Mouse (Mus musculus) splenic B cell, adult 2 months (primary cell): ENCODE results near the gene Tm9sf4.
A peak's percentile ranks its signal among the peaks of the same experiment; 100 is the strongest.

Experiments used
- DNase-seq: peaks from one replicate; pipeline ENCODE4 v3.0.0-alpha.2; 2011; ENCODE audit warnings: low read depth, low spot score
- H3K27me3 ChIP-seq: 2 replicates; pipeline ENCODE4 v1.6.1; 2012; ENCODE audit warnings: mild to moderate bottlenecking, low read length, moderate library complexity, mixed read lengths; ENCODE audit not compliant: control insufficient read depth, poor library complexity, insufficient read depth, severe bottlenecking
- H3K36me3 ChIP-seq: 2 replicates; pipeline ENCODE4 v1.6.1; 2012; ENCODE audit warnings: mild to moderate bottlenecking, low read length, moderate library complexity, mixed read lengths; ENCODE audit not compliant: control insufficient read depth, poor library complexity, insufficient read depth, severe bottlenecking

The Tm9sf4 gene

DNA sequence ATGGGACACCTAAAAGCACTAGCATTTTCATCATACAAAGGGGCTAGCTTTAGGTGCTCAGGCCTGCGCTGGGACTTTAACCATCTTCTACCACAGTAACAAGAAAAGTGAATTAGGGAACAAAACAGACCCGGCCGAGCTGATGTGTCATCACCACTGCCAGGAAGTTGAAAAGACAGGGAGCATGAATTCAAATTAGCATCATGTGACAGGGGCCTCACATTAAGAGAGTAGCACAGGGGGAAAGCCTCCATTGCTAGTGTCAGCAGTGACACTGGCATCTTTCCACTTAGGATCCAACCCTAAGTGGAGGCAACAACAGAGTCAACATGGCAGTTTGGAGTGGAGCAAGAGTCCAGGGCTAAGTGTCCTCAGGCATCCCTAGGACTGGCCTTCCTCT, 13.9 kb upstream of the Tm9sf4 start:
- Histone ChIP-seq H3K27me3 (no peaks in the 10 kb centered on the region), H3K36me3 (peaks cover 31% of the 10 kb centered on the region)
- no peak for DNase-seq

DNA sequence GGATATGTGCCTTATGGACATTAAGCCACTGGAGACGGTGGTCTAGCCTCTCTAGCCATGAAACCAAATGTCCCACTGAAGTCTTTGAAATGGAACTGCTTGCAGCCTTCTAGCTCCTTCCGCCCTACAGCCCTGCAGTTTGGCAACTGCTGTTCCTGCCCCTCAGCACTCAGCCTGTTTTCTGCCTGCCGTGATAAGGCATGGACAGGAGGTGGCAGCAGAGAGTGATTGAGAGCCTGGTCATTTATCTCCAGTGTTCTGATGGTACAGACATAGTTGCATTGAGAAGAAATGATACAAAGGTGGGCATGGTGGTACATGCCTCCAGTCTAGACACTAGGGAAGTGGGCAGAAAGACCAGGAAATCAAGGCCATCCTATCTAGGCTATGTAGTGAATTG, 13.4 kb upstream of the Tm9sf4 start:
- H3K36me3 ChIP-seq, result peaks cover 31% of the 10 kb centered on the region

DNA sequence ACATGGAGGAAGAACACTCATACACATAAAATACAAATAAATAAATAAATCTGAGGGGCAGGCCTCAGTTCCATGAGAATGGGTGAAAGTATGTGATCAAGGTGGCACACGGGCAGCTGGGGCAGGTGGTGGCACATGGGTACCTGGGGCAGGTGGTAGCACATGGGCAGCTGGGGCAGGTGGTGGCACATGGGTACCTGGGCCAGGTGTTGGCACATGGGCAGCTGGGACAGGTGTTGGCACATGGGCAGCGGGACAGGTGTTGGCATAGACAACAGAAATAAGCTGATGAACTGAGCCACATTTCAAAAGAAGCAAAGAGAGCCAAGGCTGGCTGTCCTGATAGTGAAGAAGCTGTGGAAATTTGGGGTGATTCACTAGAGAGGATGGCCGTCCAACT, 11.4 kb upstream of the Tm9sf4 start:
- no peaks in the 10 kb centered on the region for H3K27me3 ChIP-seq
- no peak for DNase-seq
- H3K36me3 ChIP-seq, result peaks cover 28% of the 10 kb centered on the region

More for the DNA sequence above, 13.4 kb upstream of the Tm9sf4 start:
- no peaks in the 10 kb centered on the region for H3K27me3 ChIP-seq
- peak; percentile 76 for DNase-seq

DNA sequence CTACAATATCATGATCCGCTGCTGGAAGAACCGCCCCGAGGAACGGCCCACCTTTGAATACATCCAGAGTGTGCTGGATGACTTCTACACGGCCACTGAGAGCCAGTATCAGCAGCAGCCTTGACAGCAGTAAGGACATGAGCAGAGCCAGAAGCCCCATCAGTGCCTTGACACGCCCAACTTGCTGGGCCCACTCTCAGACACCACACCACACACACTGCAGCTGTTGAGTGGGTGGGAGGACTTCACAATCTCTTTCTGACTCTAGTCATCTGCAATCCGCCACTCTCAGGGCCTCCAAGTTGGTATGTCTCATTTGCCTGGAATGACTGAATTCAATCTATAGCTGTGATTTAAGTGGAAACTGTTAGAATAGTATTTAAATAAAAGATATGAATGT, 10.1 kb upstream of the Tm9sf4 start:
- peaks cover 24% of the 10 kb centered on the region for H3K36me3 ChIP-seq
- no peak for DNase-seq
- no peaks in the 10 kb centered on the region for H3K27me3 ChIP-seq

DNA sequence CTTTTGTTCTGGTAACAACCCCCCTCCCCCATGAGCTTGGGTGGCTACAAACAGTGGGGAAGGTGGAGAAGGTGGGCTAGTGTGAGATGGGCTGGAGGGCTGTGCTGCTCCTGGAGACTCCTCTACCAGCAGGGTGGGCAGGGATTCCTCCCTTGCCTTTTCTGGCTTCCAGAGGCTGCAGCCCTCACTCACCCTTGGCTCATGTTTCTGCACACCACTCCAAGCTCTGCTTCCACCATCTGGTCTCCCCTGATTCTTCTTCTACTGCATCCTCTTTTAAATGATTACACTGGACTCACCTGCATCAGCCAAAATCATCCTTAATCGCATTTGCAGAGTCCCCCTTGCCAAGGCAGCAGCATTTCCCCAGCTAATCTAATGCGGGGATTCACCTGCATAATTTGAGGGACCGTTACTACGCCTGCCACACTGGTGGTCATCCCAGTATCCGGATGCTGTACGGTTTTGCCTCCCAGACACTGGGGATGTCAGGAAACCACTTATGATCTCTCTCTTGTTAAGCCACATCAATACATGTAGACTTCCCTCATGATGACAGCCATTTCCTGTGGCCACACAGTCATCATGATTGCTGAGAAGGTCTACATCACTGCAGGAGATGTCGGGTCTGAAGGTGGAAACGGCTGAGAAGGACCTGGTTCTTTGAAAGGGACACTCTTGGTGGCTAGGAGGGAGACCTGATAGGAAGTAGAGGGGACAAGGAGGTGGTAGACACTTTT, 9.0 kb upstream of the Tm9sf4 start:
- no peaks in the 10 kb centered on the region for H3K27me3 ChIP-seq
- no peak for DNase-seq
- peaks cover 20% of the 10 kb centered on the region for H3K36me3 ChIP-seq

DNA sequence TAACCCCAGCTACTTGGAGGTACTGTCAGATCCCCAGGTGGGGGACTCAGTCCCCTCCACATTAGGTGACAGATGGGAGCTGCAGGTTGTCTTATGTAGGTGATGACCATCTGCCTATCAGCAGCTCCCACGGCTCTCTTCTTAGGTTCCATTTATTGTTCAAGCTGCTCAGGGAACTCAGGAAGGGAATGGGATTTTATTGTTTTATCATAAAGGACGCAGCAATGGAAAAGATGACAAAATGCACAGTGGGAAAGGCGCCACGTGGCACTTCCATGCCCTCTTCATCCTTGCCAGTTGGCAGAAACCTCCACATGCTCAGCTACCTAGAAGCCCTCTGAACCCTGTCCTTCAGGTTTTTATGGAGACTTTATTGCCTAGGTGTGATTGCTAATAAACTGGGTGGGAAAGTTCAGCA, 8.1 kb upstream of the Tm9sf4 start:
- Histone ChIP-seq H3K36me3 (peaks cover 20% of the 10 kb centered on the region), H3K27me3 (no peaks in the 10 kb centered on the region)
- DNase-seq, result no peak

DNA sequence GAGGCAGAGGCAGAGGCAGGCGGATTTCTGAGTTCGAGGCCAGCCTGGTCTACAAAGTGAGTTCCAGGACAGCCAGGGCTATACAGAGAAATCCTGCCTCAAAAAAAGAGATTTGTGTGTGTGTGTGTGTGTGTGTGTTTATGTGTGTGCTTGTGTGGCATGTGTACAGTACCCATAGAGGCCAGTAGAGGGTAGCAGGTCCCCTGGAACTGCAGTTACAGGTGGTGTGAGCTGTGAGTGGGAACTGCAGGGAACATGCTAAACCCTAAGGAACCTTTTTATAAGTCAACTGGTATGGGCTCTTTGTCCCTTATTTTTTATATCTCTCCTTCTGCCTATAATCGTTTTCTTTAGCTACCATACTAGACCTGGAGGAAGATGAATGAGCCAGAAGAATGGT, 3.8 kb upstream of the Tm9sf4 start:
- peaks cover 3% of the 10 kb centered on the region; the same call in 1 of the 2 replicates for H3K36me3 ChIP-seq
- no peaks in the 10 kb centered on the region for H3K27me3 ChIP-seq
- peak; percentile 37 for DNase-seq

DNA sequence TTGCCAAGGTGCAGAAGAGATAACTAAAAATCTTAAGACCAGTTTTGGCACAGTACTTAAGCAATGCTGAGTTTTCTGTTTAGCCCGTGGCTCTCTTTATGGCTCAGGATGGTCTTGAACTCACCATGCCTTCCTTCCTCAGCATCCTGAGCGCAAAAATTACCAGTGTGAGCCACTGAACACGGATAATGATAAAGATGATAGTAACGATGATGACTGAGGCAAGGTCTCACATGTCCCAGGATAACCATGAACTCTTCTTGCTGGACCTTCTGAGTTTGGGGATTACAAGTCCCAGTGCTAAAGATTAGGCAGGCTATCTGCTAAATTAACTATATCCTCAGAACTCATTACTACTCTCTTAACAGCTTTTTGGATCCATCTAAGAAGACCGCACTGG, 970 bp upstream of the Tm9sf4 start:
- no peaks in the 10 kb centered on the region for H3K36me3 ChIP-seq
- H3K27me3 ChIP-seq, result no peaks in the 10 kb centered on the region
- DNase-seq, result no peak

DNA sequence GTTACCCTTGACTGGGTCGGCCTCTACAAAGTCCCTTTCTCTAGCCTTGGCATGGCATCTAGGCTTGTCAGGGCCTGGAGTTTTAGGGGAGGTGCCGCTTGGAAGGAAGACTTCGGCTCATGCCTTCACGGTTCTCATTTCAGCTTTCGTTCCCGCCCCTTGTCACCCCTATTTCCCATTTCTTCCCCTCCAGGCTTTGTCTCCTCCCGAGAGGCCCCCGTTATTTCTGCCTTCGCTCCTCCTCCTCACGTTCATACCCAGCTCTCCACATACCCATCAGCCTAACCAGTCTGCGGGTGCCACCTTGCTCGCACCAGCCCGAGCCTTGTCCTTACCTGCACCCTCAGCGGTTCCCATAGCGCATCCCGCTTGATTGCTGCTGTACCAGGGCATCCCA, 579 bp downstream of the Tm9sf4 start:
- Histone ChIP-seq H3K27me3 (no peaks in the 10 kb centered on the region), H3K36me3 (no peaks in the 10 kb centered on the region)
- DNase-seq, result no peak

DNA sequence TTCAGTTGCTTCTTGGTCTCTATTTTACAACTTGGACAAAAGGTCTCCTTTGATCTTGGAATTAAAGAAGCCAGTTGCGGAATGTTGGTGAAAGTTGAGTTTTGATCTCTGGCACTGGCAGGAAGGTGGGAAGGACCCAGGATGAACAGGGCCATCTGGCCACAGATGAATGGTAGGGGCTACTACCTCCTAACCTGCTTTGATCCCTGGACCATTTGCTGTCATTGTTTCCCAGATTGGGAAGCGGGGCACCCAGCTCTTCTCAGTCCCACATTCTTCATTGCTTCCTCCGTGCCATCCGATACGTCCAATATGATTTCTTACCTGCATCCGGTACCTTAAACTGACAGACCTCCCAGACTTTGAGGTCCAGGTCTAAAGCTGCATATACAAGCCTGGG, 6.0 kb downstream of the Tm9sf4 start:
- no peaks in the 10 kb centered on the region for H3K27me3 ChIP-seq
- H3K36me3 ChIP-seq, result peaks cover 2% of the 10 kb centered on the region
- DNase-seq, result no peak

DNA sequence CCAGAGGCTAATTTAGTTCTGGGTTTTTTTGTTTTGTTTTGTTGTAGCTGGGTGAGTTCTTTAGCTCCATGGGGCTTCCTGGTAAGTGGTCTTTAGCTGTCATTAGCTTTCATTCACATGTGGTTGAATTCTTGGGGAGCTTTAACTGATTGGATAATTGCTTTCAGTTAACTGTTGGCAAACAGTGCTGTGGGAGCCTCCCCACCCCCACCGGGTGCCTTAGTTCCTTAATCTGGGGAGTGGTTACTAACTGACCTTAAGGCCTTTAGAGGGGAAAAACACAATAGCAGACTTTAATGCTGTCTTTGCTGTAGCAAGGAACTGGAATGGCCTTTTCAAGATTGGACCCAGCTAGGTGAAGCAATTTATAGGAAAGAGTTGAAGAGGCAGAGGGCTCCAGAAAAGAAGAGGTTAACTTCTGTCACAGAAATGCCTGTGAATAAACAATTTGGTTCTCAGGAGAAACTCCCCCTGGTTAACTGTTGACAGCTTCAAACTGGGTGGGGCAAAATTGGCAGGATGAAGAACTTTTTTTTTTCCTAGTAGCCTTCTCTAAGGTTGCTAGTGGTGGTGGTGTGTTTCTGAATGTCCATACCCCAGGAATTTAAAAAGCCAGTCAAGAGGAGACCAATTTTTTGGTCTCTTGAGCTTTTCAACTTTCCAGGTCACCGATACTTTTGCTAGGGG, 7.2 kb downstream of the Tm9sf4 start:
- DNase-seq, result no peak
- H3K27me3 ChIP-seq, result no peaks in the 10 kb centered on the region

DNA sequence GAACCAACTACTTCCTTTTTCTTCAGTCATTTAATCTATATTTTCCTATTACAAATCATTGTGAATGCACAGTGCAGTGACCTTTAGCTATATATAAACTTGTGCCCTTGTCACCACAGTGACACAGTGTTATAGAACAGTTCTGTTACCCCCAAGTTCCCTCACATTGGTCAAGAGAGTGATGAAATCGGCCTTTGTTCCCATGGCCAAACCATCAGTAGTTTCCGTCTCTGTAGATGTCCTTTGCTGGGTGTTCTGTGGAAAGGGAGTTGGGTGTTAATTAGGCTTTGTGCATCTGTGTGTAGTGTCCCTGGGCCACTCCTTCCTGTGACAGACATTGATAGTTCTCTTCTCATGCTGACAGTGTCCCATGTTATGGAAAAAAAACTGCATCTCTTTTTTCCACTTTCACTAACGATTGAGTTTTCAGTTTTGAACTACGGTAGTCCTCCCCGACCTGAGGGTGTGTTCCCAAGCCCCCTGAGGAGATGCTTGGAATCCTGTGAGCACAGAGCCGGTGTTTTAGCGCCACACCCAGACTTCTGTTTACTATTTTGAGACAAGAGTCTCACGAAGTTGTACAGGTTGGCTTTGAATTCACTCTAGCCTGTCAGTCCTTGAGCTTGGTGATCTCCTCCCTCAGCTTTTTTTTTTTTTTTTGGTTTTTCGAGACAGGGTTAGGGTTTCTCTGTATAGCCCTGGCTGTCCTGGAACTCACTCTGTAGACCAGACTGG, 9.6 kb downstream of the Tm9sf4 start:
- Histone ChIP-seq H3K27me3 (no peaks in the 10 kb centered on the region), H3K36me3 (peaks cover 2% of the 10 kb centered on the region)
- no peak for DNase-seq

More for the DNA sequence above, 7.2 kb downstream of the Tm9sf4 start:
- H3K36me3 ChIP-seq, result peaks cover 2% of the 10 kb centered on the region

DNA sequence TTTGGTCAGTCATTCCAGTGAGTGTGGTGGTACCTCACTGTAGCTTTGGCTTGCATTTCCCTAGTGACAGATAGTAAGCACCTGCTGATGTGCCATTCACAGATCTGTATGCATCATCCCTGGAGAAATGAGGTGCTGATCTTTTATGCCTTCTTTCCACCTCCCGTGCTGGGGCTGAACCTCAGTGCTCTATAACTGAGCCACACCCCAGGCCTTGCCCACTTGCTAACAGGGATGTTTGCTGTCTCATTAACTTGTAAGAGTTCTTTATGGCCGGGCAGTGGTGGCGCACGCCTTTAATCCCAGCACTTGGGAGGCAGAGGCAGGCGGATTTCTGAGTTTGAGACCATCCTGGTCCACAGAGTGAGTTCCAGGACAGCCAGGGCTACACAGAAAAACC, 10.9 kb downstream of the Tm9sf4 start:
- no peak for DNase-seq
- Histone ChIP-seq H3K36me3 (peaks cover 2% of the 10 kb centered on the region), H3K27me3 (no peaks in the 10 kb centered on the region)

DNA sequence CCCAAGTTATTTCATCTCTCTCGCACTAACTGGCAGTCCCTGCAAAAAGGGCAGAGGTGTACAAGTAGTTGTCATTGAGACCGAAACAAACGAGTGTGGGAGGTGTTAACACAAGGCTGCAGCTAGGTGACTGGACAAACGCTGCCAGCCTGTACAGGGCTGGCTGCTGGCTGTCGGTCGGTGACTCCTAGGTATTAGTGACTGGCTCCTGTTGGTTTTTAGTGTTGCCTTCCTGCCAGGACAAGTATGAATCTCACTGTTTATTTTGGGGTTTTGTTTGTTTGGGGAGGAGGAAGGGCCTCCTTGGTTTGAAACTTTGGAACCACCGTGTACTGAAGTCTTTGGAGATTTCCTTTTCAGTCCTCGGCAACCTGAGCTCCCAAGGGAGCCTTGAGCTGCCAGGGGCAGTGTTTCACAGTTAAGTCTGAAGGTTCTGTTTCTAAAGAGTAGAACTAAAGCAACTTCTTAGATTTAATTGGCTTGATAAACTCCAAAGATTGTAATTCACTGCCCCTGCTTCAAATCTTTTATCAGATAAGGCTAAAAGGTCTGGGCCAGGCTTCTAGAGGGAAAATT, 15.0 kb downstream of the Tm9sf4 start:
- no peaks in the 10 kb centered on the region for H3K27me3 ChIP-seq
- H3K36me3 ChIP-seq, result no peaks in the 10 kb centered on the region; the same call in 1 of the 2 replicates
- DNase-seq, result no peak

DNA sequence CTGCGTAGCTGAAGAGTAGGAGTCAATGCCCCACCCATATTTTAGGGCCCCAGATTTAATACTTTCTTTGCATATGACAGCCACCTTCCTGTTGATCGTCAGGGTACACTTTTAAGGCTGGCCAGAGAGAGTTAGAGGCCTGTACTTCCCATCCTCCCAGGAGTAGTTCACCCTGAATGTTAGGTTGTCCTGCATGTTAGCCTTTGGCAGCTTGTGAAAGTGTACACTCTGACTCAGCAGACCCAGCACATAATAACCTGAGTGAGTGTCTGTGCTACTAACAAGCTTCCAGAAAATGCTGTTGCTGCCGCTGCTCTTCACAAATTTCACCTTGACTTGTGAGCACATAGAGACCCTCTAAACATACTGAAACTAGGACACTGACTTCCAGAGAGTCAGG, 16.1 kb downstream of the Tm9sf4 start:
- Histone ChIP-seq H3K27me3 (no peaks in the 10 kb centered on the region), H3K36me3 (no peaks in the 10 kb centered on the region; the same call in 1 of the 2 replicates)
- DNase-seq, result no peak
